Mouse (Mus musculus): ENCODE data around the gene Fbp1.

GRCm38 (mm10) chr13:62860068-62860467 lies 28.0 kb downstream of the Fbp1 start:
- TF ChIP-seq CTCF (IDR thresholded peaks at IDR 0.05; ENCODE audit: extremely low read depth, insufficient read depth, low read length) (no peak), POLR2A (IDR thresholded peaks at IDR 0.05; ENCODE audit: extremely low read depth, insufficient read depth, low read length) (no peak)
